Mouse (Mus musculus): ENCODE data around the gene Olfr45. TPM values are rescaled to one million over a fixed set of nuclear protein-coding genes. Genes with fewer than 3 reads are reported as not detected.
"Not testable (repeated sequence)": the region's sequence is repeated elsewhere in the genome, so short reads cannot be mapped to it uniquely, and the experiment has no call there.

Olfr45 gene
- polyA plus RNA-seq (2012; rRNA removed) = not detected in 2 replicates

- Histone ChIP-seq H3K36me3 (ENCODE audit: control insufficient read depth, insufficient read depth, low read length) (no peaks in the 10 kb centered on the region), H3K4me3 (ENCODE audit: low read depth, low read length) (no peak within 1 kb of the TSS), H3K27ac (ENCODE audit: insufficient read depth, low read depth, low read length) (no peak within 1 kb of the TSS), H3K27me3 (ENCODE audit: control insufficient read depth, insufficient read depth, low read length) (no peaks in the 10 kb centered on the region), H3K4me1 (ENCODE audit: control insufficient read depth, insufficient read depth, insufficient read length, low read length) (no peaks in the 10 kb centered on the region)
- no peak for TF ChIP-seq CTCF (IDR thresholded peaks at IDR 0.05; ENCODE audit: extremely low read depth, insufficient read length, insufficient replicate concordance, low read depth, low read length)
- TF ChIP-seq POLR2A (IDR thresholded peaks at IDR 0.05; ENCODE audit: low read depth, low read length) = no peak
- 89% methylated on average over 1 of the region's 1 CpGs for WGBS
These were observed at the start of gene Olfr45 for GRCm38 (mm10) chr7:140681651-140682050. Gene Olfr45, plus strand, starts transcription at chr7:140681951.

DNA sequence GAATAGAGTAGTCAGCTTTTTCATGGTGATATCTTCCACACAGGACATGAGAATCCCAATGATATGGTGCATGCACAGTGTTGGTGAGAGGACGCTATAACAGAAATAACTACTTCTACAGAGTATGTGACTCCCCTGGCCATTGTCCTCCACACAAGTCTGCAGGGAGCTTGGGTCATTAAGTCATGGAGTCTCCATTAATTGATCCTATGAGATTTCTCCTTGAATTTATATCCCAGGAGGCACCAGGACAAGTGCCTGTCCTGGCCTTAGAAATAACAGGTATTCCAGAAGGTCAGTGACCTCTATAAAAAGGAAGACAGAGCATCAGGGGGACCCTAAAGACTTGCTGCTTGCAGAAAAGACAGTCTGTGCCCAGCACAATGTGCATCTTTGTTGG, 35.6 kb upstream of the Olfr45 start, which contains the start of gene Olfr53:
Gene Olfr53, plus strand, starts transcription at position 301 of the 400 bp plus-strand sequence.
- Histone ChIP-seq H3K4me3 (ENCODE audit: low read depth, low read length) (no peak within 1 kb of the TSS), H3K27ac (ENCODE audit: insufficient read depth, low read depth, low read length) (no peak within 1 kb of the TSS), H3K27me3 (ENCODE audit: control insufficient read depth, insufficient read depth, low read length) (no peaks in the 10 kb centered on the region), H3K4me1 (ENCODE audit: control insufficient read depth, insufficient read depth, insufficient read length, low read length) (no peaks in the 10 kb centered on the region), H3K36me3 (ENCODE audit: control insufficient read depth, insufficient read depth, low read length) (no peaks in the 10 kb centered on the region)
- 85% methylated on average over 1 of the region's 1 CpGs for WGBS
- TF ChIP-seq POLR2A (IDR thresholded peaks at IDR 0.05; ENCODE audit: low read depth, low read length) (no peak), CTCF (IDR thresholded peaks at IDR 0.05; ENCODE audit: extremely low read depth, insufficient read length, insufficient replicate concordance, low read depth, low read length) (no peak)

- Histone ChIP-seq H3K4me1 (ENCODE audit: control insufficient read depth, insufficient read depth, insufficient read length, low read length) (no peaks in the 10 kb centered on the region), H3K27me3 (ENCODE audit: control insufficient read depth, insufficient read depth, low read length) (no peaks in the 10 kb centered on the region), H3K4me3 (ENCODE audit: low read depth, low read length) (no peak within 1 kb of the TSS), H3K36me3 (ENCODE audit: control insufficient read depth, insufficient read depth, low read length) (no peaks in the 10 kb centered on the region), H3K27ac (ENCODE audit: insufficient read depth, low read depth, low read length) (no peak within 1 kb of the TSS)
- 53% methylated on average over 4 of the region's 4 CpGs for WGBS
- TF ChIP-seq CTCF (IDR thresholded peaks at IDR 0.05; ENCODE audit: extremely low read depth, insufficient read length, insufficient replicate concordance, low read depth, low read length) (no peak), POLR2A (IDR thresholded peaks at IDR 0.05; ENCODE audit: low read depth, low read length) (no peak)
These were observed 22.1 kb upstream of the Olfr45 start, which contains the start of gene Olfr539 for GRCm38 (mm10) chr7:140659630-140660029. Gene Olfr539, plus strand, starts transcription at chr7:140659930.

DNA sequence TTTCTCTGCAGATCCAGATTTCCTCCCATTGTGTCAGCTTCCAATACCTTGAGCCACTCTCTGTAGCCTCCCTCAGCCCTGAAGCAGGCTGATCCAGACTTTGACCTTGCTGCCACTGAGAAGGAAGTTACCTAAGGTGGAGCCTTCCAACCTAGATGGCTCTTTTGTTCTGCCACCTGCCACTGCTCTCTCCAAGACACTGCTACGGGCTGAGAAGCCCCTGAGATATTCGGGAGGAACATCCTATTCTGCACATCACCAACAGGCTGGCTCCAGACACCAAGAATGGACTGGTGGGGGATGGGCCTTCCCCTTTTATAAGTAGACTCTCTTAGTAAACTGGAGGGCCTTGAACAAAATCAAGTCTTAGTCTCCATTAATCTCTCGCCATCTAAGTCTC, 11.1 kb upstream of the Olfr45 start:
- H3K27ac ChIP-seq (ENCODE audit: insufficient read depth, low read depth, low read length); H3K27me3 ChIP-seq (ENCODE audit: control insufficient read depth, insufficient read depth, low read length); H3K4me1 ChIP-seq (ENCODE audit: control insufficient read depth, insufficient read depth, insufficient read length, low read length); H3K36me3 ChIP-seq (ENCODE audit: control insufficient read depth, insufficient read depth, low read length); H3K4me3 ChIP-seq (ENCODE audit: low read depth, low read length): not testable (repeated sequence)
- WGBS = 63% methylated on average over 3 of the region's 3 CpGs

GRCm38 (mm10) chr7:140675863-140676262, 5.9 kb upstream of the Olfr45 start:
- Histone ChIP-seq H3K4me3 (ENCODE audit: low read depth, low read length) (no peak overlapping the region), H3K4me1 (ENCODE audit: control insufficient read depth, insufficient read depth, insufficient read length, low read length) (peaks cover 3% of the 10 kb centered on the region), H3K27ac (ENCODE audit: insufficient read depth, low read depth, low read length) (no peak overlapping the region), H3K36me3 (ENCODE audit: control insufficient read depth, insufficient read depth, low read length) (no peaks in the 10 kb centered on the region), H3K27me3 (ENCODE audit: control insufficient read depth, insufficient read depth, low read length) (no peaks in the 10 kb centered on the region)
- 4% methylated on average over 6 of the region's 6 CpGs for WGBS
- TF ChIP-seq CTCF (IDR thresholded peaks at IDR 0.05; ENCODE audit: extremely low read depth, insufficient read length, insufficient replicate concordance, low read depth, low read length) (no peak), POLR2A (IDR thresholded peaks at IDR 0.05; ENCODE audit: low read depth, low read length) (no peak)

GRCm38 (mm10) chr7:140679591-140679990, 2.2 kb upstream of the Olfr45 start:
- H3K4me3 ChIP-seq (ENCODE audit: low read depth, low read length); H3K4me1 ChIP-seq (ENCODE audit: control insufficient read depth, insufficient read depth, insufficient read length, low read length); H3K27ac ChIP-seq (ENCODE audit: insufficient read depth, low read depth, low read length); H3K36me3 ChIP-seq (ENCODE audit: control insufficient read depth, insufficient read depth, low read length); H3K27me3 ChIP-seq (ENCODE audit: control insufficient read depth, insufficient read depth, low read length): not testable (repeated sequence)
- 74% methylated on average over 4 of the region's 4 CpGs for WGBS

GRCm38 (mm10) chr7:140696967-140697366, 15.2 kb downstream of the Olfr45 start, which contains the start of gene Olfr541:
Gene Olfr541, plus strand, starts transcription at chr7:140697267.
- no peaks in the 10 kb centered on the region for H3K4me1 ChIP-seq (ENCODE audit: control insufficient read depth, insufficient read depth, insufficient read length, low read length)
- no peak within 1 kb of the TSS for H3K4me3 ChIP-seq (ENCODE audit: low read depth, low read length)
- no peaks in the 10 kb centered on the region for H3K27me3 ChIP-seq (ENCODE audit: control insufficient read depth, insufficient read depth, low read length)
- TF ChIP-seq CTCF (IDR thresholded peaks at IDR 0.05; ENCODE audit: extremely low read depth, insufficient read length, insufficient replicate concordance, low read depth, low read length) = no peak
- TF ChIP-seq POLR2A (IDR thresholded peaks at IDR 0.05; ENCODE audit: low read depth, low read length) = no peak
- no peaks in the 10 kb centered on the region for H3K36me3 ChIP-seq (ENCODE audit: control insufficient read depth, insufficient read depth, low read length)
- H3K27ac ChIP-seq (ENCODE audit: insufficient read depth, low read depth, low read length) = no peak within 1 kb of the TSS

GRCm38 (mm10) chr7:140706348-140706747, 24.6 kb downstream of the Olfr45 start:
- WGBS = 70% methylated on average over 2 of the region's 2 CpGs
- H3K36me3 ChIP-seq (ENCODE audit: control insufficient read depth, insufficient read depth, low read length) = no peaks in the 10 kb centered on the region
- no peak for TF ChIP-seq CTCF (IDR thresholded peaks at IDR 0.05; ENCODE audit: extremely low read depth, insufficient read length, insufficient replicate concordance, low read depth, low read length)
- TF ChIP-seq POLR2A (IDR thresholded peaks at IDR 0.05; ENCODE audit: low read depth, low read length) = no peak
- no peak overlapping the region for H3K4me3 ChIP-seq (ENCODE audit: low read depth, low read length)
- no peaks in the 10 kb centered on the region for H3K27me3 ChIP-seq (ENCODE audit: control insufficient read depth, insufficient read depth, low read length)
- H3K4me1 ChIP-seq (ENCODE audit: control insufficient read depth, insufficient read depth, insufficient read length, low read length) = no peaks in the 10 kb centered on the region
- no peak overlapping the region for H3K27ac ChIP-seq (ENCODE audit: insufficient read depth, low read depth, low read length)
